Mouse (Mus musculus): ENCODE data around the gene Tmem14c. TPM values are rescaled to one million over a fixed set of nuclear protein-coding genes. Genes with fewer than 3 reads are reported as not detected.

Tmem14c gene
- polyA plus RNA-seq, 1 experiment from 2014 or later = 200 TPM

GRCm38 (mm10) chr13:41067618-41068017, 51.5 kb downstream of the Tmem14c start:
- no peaks in the 10 kb centered on the region for H3K4me1 ChIP-seq (ENCODE audit: control insufficient read depth, insufficient read depth, low read length)
- no peak overlapping the region for H3K9ac ChIP-seq (ENCODE audit: low read length)
- no peak overlapping the region for H3K4me2 ChIP-seq
- no peaks in the 10 kb centered on the region for H3K9me3 ChIP-seq (ENCODE audit: control insufficient read depth, low read length)
- H3K4me3 ChIP-seq (ENCODE audit: low read depth, low read length) = no peak overlapping the region
- H3K27ac ChIP-seq (ENCODE audit: low read depth, low read length) = no peak overlapping the region
- H3K36me3 ChIP-seq (ENCODE audit: control insufficient read depth, insufficient read depth, low read length) = no peaks in the 10 kb centered on the region
- peak; percentile 47 for DNase-seq (ENCODE audit: low spot score, missing footprints)
- no peak for ATAC-seq (ENCODE audit: low FRiP score)
- no peaks in the 10 kb centered on the region for H3K27me3 ChIP-seq (ENCODE audit: control insufficient read depth, insufficient read depth, low read length)
- 94% methylated on average over 4 of the region's 4 CpGs for WGBS

GRCm38 (mm10) chr13:41071617-41072016, 55.5 kb downstream of the Tmem14c start:
- H3K27me3 ChIP-seq (ENCODE audit: control insufficient read depth, insufficient read depth, low read length) = no peaks in the 10 kb centered on the region
- H3K9ac ChIP-seq (ENCODE audit: low read length) = no peak overlapping the region
- H3K36me3 ChIP-seq (ENCODE audit: control insufficient read depth, insufficient read depth, low read length) = no peaks in the 10 kb centered on the region
- ATAC-seq (ENCODE audit: low FRiP score) (no peak), DNase-seq (ENCODE audit: low spot score, missing footprints) (peak; percentile 19)
- no peak overlapping the region for H3K4me3 ChIP-seq (ENCODE audit: low read depth, low read length)
- 91% methylated on average over 11 of the region's 11 CpGs for WGBS
- H3K27ac ChIP-seq (ENCODE audit: low read depth, low read length) = no peak overlapping the region
- H3K4me1 ChIP-seq (ENCODE audit: control insufficient read depth, insufficient read depth, low read length) = no peaks in the 10 kb centered on the region
- no peak overlapping the region for H3K4me2 ChIP-seq
- no peaks in the 10 kb centered on the region for H3K9me3 ChIP-seq (ENCODE audit: control insufficient read depth, low read length)

Other genes with a start within 250 kb of the Tmem14c start
- 4.0 and 5.3 TPM in 2 replicates for gene Gcnt2, start 156.5 kb upstream of the Tmem14c start, polyA plus RNA-seq (2014; fragmentation: Nextera tagmentation; extraction: Ambion mirVana)
- 99.7 and 104 TPM in 2 replicates for gene Pak1ip1, start 15.3 kb upstream of the Tmem14c start, polyA plus RNA-seq (2014; fragmentation: Nextera tagmentation; extraction: Ambion mirVana)
- 0.61 TPM in 2 replicates for gene Mak, start 63.4 kb downstream of the Tmem14c start, polyA plus RNA-seq (2014; fragmentation: Nextera tagmentation; extraction: Ambion mirVana)
- not detected in 2 replicates for gene Gcm2, start 94.7 kb downstream of the Tmem14c start, polyA plus RNA-seq (2014; fragmentation: Nextera tagmentation; extraction: Ambion mirVana)
- gene Sycp2l, start 98.0 kb downstream of the Tmem14c start, polyA plus RNA-seq (2014; fragmentation: Nextera tagmentation; extraction: Ambion mirVana) = not detected in 2 replicates
- gene Elovl2, start 204.1 kb downstream of the Tmem14c start, polyA plus RNA-seq (2014; fragmentation: Nextera tagmentation; extraction: Ambion mirVana) = 48.3 and 56.3 TPM in 2 replicates
- gene Smim13, start 233.6 kb downstream of the Tmem14c start, polyA plus RNA-seq (2014; fragmentation: Nextera tagmentation; extraction: Ambion mirVana) = 13.2 and 13.7 TPM in 2 replicates